Mouse (Mus musculus) cerebellum, adult 8-10 months (tissue): ENCODE measurements at regions not wholly inside any gene's neighbourhood (a gene's known extent, or its start where the extent isn't known, plus 50 kb on each side); places are given as distances from the start of the nearest gene placed in this dataset.
"Not testable (repeated sequence)": the region's sequence is repeated elsewhere in the genome, so short reads cannot be mapped to it uniquely, and the experiment has no call there.

ENCODE experiments used
- DNase-seq: peaks from one replicate; pipeline ENCODE4 v3.0.0; 2022

GRCm38 (mm10) chr5:133935451-133935850 lies 164.1 kb upstream of the Castor2 start:
- peak; percentile 49 for DNase-seq

DNA sequence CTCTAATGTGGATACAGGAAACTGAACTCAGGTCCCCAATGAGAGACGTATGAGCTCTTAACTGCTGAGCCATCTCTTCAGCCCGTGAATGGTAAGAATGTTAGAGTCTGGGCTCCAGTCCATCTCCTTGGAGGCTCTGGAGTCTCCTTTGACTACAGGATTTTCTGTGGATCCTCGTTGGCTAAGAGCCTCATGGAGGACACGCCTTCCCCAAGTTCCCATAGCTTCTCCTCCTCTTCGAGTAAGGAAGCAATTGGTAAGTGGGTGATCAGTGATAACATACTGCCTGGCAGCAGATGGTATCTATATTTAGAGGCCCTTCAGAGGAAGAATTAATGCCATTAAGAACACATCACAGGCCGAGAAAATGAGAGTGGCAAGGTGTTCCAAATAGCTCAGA lies 164.5 kb upstream of the Castor2 start:
- peak; percentile 54 for DNase-seq

GRCm38 (mm10) chr5:133930101-133930500 lies 169.4 kb upstream of the Castor2 start:
- DNase-seq: peak; percentile 60

DNA sequence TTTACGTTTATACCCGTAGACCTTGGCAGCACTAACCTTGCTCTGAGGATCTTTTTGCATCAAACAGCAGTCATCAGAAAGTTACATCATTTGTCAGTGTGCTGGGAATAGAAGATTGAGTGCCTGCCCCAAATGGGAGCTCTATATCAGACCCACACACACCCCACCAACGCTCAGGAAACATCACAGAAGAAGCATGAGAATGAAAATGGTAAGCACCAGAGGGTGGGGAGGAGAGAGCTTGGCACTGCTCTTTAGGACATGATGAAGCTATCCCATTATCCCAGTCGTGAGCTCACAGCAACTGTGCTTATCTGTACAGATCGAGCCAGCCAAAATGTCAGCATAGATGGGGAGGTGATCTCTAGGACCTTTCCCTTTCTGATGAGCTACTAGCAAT lies 172.5 kb upstream of the Castor2 start:
- no peak for DNase-seq

DNA sequence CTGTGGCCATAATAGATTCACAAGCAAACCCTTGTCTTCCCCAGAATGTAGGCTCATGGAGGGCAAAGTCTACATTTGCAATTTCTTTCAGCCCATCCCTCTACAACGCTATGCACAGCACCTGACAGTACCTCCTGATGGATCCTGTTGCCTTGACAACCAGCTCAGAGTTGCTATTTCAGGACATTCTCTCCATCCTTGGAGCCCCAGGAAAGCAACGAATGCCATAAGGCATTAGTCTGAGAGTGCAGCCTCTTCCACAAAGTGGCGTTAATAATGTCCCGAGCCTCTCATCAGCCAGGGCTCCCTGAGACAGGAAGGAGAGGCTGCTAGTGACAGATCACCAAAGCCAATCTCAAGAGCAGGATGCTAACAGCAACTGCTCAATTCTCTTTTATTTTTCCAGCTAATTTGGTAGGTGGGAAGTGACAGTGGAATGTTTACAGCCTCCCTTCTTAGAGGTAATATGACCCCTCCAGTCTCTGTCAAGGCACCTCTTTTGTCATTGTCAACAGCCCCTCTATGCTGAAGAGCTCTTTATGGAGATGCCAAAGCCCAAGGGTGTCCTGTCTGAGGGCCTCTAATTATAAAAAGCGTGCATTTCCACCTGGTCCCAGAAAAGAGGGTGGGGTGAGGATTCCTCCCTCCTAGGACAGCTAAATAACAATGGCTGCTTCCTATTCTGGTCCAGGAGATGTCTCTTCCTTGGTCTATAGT lies 174.2 kb upstream of the Castor2 start:
- DNase-seq: peak; percentile 63

DNA sequence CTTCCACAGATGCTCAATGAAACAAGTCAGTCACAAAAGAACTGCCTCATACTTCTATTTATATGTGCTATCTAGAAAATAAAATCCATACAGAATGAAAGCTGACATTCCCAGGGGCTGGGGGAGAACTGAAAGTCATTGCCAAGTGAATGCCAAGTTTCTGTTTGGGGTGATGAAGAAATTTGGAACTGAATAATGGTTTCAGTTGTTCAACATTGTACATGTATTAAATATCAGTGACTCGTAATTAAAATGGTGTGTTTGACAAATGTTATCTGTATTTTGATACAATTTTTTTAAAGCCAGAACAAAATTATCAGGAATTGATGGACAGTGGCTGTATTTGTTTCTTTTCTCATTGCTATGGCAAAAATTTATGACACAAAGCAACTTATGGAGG lies 177.3 kb upstream of the Castor2 start:
- no peak for DNase-seq

GRCm38 (mm10) chr5:133915734-133916550 lies 183.6 kb upstream of the Castor2 start:
- peak; percentile 62 for DNase-seq

GRCm38 (mm10) chr5:133907442-133907841 lies 192.1 kb upstream of the Castor2 start:
- DNase-seq: no peak

DNA sequence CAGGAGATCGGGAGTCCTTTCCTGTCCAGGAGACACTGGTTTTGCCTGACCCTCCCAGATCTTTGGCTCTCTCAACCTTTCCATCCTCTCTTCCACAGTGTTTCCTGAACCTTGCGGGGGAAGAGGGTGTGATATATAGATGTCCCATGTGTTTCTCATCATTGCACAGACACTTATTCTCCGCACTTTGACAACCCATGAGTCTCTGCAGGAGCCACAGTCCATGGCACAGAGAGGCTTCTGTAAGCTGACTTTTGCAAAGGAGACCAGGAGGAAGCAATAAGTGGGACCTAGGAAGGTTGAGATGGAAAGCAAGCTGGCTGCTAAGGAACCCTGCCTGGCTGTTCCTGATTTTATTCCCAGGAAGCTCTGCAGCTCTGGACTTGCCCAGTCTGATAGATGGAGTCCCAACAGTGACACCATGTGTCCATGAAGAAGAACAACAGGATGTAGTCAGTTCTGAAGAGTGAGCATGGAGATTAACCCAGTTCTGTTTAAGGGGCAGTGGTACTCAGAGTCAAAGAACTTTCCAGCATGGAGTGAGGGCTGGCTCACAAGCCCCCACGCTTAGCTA lies 201.4 kb upstream of the Castor2 start:
- DNase-seq: peak; percentile 55

DNA sequence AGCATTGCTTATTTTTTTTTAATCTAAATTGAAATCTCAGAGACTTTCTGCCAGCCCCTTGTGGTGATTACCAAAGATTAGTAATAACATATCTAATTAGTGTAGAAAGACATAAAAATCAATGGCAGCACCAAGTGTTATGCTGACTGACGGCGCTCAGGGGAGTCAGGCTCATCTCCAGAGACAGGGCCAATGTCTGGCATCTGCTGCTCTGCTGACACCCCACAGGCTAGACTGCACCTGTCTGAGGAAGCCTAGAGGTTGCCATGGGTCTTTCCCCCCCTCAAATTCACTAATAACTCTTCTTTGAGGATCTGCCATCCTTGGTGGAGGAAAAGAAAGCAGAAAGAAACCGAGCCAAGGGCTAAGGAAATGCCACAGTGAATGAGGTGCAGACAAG lies 208.8 kb upstream of the Castor2 start:
- DNase-seq: no peak

DNA sequence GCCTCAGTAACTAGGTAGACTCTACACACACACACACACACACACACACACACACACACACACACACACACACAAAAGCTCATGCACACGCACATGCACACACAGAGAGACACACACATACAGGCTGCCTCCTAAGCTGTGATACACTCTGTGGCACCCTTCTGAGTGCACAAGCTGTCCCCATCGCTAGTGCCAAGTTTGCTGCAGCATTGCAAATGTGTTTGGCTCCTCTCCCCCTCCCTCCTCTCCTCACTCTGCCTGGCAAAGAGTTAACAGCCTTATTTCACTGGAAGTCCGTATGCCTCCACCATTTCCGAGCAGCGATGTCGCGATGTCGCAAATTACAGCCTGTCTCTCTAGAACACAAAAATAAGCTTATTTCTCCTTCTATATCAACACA lies 209.7 kb upstream of the Castor2 start:
- DNase-seq: peak; percentile 89

- no peak for DNase-seq
Measured at GRCm38 (mm10) chr5:133885507-133885906, 214.0 kb upstream of the Castor2 start.

DNA sequence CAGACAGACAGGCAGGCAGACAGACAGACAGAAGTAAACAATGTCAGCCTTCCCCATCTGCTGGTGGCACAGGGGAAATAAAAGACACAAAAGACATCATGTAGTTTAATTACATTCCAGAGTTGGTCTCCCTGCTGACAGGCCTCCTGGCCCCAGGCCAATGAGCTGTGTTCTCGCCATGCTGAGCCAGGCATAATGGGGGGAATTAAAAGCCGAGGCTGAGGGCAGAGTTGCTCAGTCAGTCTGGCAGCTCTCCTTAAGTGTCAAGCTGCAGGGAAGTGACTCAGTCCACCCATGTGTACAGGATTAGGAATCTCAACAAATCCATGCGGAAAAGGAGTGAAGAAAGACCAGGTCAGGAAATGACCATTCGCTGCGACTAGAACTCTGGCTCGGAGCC lies 214.5 kb upstream of the Castor2 start:
- peak; percentile 61 for DNase-seq

- no peak for DNase-seq
Measured at GRCm38 (mm10) chr5:133884593-133884992, 214.9 kb upstream of the Castor2 start.

- DNase-seq: no peak
Measured at GRCm38 (mm10) chr5:133844483-133844882, 255.0 kb upstream of the Castor2 start.

DNA sequence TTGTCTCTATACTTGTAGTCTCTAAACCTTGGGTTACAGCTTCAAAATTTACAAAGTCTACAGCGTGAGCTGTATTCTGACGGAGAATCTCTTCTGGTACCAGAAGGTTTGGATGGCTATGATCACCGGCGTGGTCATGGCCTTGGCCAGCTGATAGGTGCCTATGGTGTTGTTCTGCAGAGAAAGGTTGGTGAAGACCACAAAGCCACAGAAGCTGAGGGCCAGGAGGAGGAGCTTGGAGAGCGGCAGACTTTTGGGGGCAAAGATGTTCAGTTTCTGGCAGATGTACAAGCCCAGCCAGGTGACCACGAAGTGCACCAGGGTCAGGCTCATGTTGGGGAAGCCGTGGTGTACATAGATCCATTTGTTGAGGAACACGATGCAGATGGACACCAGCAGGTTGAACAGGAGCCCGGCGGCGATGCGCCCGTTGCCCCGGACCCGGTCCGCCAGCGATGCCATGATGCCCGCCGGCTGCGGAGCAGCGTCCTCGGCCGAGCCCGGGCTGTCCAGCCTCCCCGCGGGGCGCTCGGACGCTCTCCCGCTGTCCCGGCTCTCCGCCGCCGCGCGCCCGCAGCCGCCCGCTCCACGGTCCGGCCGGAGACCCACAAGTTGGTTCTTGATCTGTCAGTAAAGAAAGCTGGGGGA lies 257.3 kb upstream of the Castor2 start:
- DNase-seq: not testable (repeated sequence)

- no peak for DNase-seq
Measured at GRCm38 (mm10) chr5:133838286-133838685, 261.2 kb upstream of the Castor2 start.

- no peak for DNase-seq
Measured at GRCm38 (mm10) chr5:133833217-133833616, 266.3 kb upstream of the Castor2 start.

DNA sequence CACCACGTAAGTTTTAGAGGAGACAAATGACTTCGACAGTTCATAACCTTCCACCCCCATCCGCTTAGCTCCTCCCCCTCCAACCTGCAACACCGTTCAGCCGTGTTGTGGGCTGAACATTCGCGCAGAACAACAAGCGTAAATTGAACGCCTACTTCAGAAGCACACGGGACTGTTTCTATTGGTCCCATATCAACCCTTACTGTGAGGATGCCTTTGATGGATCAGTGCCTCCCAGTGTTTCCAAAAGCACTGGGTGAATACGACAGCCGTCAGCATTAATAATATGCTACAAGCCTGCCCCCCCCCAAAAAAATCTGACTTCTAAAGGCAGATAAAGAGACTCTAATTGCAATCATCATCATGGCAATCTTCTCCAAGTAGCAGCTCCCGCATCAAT lies 271.3 kb upstream of the Castor2 start:
- no peak for DNase-seq

DNA sequence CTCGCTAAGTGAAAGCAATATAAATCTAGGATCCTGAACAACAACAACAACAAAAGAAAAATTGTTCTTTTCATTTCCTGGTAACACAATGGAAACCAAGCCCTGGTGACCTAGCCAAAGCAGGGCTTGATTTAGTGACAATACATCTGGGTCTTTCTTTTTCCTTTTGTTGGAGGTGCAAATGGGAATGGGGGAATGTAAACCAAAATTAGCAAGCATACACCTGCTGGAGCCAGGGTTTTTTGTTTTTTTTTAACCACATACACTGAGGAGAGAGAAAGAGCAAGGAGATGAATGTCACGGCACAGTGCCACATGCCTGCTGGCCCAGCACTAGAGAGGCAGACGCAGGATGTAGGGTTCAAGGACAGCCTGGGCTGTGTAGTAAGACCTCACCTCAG lies 275.6 kb upstream of the Castor2 start:
- no peak for DNase-seq

DNA sequence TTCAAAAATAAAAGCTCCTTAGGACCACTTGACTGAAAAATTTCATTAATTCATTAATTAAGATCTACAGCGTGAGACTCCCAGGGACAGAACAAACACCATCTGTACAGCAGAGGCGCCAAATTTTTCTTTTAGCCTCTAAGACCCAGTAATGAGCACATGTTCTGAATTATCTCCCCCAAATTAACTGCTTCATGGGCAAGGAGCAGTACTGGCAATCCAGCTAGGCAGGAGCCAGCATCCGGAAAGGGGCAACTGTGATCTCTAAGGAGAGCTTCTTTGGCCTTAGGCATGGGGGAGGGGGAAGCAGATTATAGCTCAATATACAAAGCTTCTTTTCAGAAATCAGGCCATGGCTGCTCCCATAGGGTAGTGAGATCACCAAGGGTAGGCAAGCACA lies 278.2 kb upstream of the Castor2 start:
- peak; percentile 12 for DNase-seq

GRCm38 (mm10) chr5:133815462-133815861 lies 284.0 kb upstream of the Castor2 start:
- DNase-seq: no peak

- no peak for DNase-seq
Measured at GRCm38 (mm10) chr5:133814436-133814835, 285.1 kb upstream of the Castor2 start.

- no peak for DNase-seq
Measured at GRCm38 (mm10) chr5:133812216-133812615, 287.3 kb upstream of the Castor2 start.
